Mouse (Mus musculus) liver, postnatal 0 days (tissue): Measurements from ENCODE around the gene Ppp1cb.
"Not testable (repeated sequence)": the region's sequence is repeated elsewhere in the genome, so short reads cannot be mapped to it uniquely, and the experiment has no call there.

Experiments
- CTCF ChIP-seq: sonication (generic); IDR thresholded peaks from 2 replicates; pipeline ENCODE4 v1.5.1; 2016; ENCODE audit warnings: antibody characterized with exemption, low read depth
- EP300 ChIP-seq: IDR thresholded peaks from 2 replicates; pipeline ENCODE4 v1.6.1; 2016; ENCODE audit warnings: antibody characterized with exemption, low read depth, mild to moderate bottlenecking

- TF ChIP-seq CTCF, EP300: not testable (repeated sequence)
These were observed 24.3 kb upstream of the Ppp1cb start for GRCm38 (mm10) chr5:32434346-32434745.
